Mouse (Mus musculus): ENCODE measurements around the gene Sbk3.

- TF ChIP-seq CTCF (IDR thresholded peaks at IDR 0.05; ENCODE audit: low read depth) (no peak), EP300 (IDR thresholded peaks at IDR 0.05; ENCODE audit: low read depth) (no peak)
These were observed 23.2 kb upstream of the Sbk3 start for GRCm38 (mm10) chr7:4993999-4994788.

Measured in liver, embryonic 14.5 days (tissue).